Mouse (Mus musculus) adrenal gland, adult 18-20 months (tissue): Measurements from ENCODE around the gene Zfp39. TPM values are rescaled to one million over a fixed set of nuclear protein-coding genes. Genes with fewer than 3 reads are reported as not detected.

Source experiments
- DNase-seq, 2 experiments: peaks; one replicate each; pipeline ENCODE4 v3.0.0; 2021 to 2022; ENCODE audit warnings: low spot score in 2 of 2
- long read RNA-seq, 2 experiments: library from polyadenylated mRNA; stranded (forward); transcript quantifications; one replicate each; pipeline ENCODE4 v2.0.0; 2021
- total RNA-seq, 2 experiments: library from RNA; stranded (reverse); gene quantifications; 1 replicate in 1 of 2; 2 replicates in 1 of 2; pipeline ENCODE4 v1.2.3; 2021

Gene Zfp39
- 1 to 10 TPM; 3.3 to 4.1 TPM for total RNA-seq
- long read RNA-seq, experiment 1, partial matches to known transcripts: 0 of 4 reads
- long read RNA-seq, experiment 1, other reads (novel, unspliced or antisense): 0 of 4 reads
- long read RNA-seq, experiment 2, partial matches to known transcripts: 0 of 6 reads
- long read RNA-seq, experiment 2, other reads (novel, unspliced or antisense): 2 of 6 reads

GRCm38 (mm10) chr11:58903511-58904409 is at the start of gene Zfp39:
TSS of gene Zfp39 (minus strand) at chr11:58904225.
- DNase-seq: peak; percentile 96

GRCm38 (mm10) chr11:58953351-58954169 is 49.5 kb upstream of the Zfp39 start:
- peak; percentile 28 to 37 for DNase-seq

GRCm38 (mm10) chr11:58951210-58951609 is 47.2 kb upstream of the Zfp39 start:
- no peak for DNase-seq

- DNase-seq: no peak
Measured at GRCm38 (mm10) chr11:58949480-58950431, 45.7 kb upstream of the Zfp39 start.

- peak; percentile 30 to 48 for DNase-seq
Measured at GRCm38 (mm10) chr11:58948542-58949479, 44.8 kb upstream of the Zfp39 start, which contains the start of gene Hist3h2ba. TSS of gene Hist3h2ba (plus strand) at chr11:58948920.

- DNase-seq: no peak
Measured at GRCm38 (mm10) chr11:58947798-58948528, 43.9 kb upstream of the Zfp39 start.

GRCm38 (mm10) chr11:58947306-58947705 is 43.3 kb upstream of the Zfp39 start:
- DNase-seq: no peak

- no peak for DNase-seq
Measured at GRCm38 (mm10) chr11:58944136-58944535, 40.1 kb upstream of the Zfp39 start.

GRCm38 (mm10) chr11:58939088-58939439 is 35.0 kb upstream of the Zfp39 start:
- no peak for DNase-seq

- DNase-seq: peak; percentile 90 to 91
Measured at GRCm38 (mm10) chr11:58938322-58939087, 34.5 kb upstream of the Zfp39 start, which contains the start of gene Rnf187. TSS of gene Rnf187 (minus strand) at chr11:58938916.

GRCm38 (mm10) chr11:58937909-58938308 is 33.9 kb upstream of the Zfp39 start:
- no peak for DNase-seq

- no peak for DNase-seq
Measured at GRCm38 (mm10) chr11:58931576-58931975, 27.6 kb upstream of the Zfp39 start.

GRCm38 (mm10) chr11:58930254-58930653 is 26.2 kb upstream of the Zfp39 start:
- no peak for DNase-seq

GRCm38 (mm10) chr11:58929641-58930040 is 25.6 kb upstream of the Zfp39 start:
- no peak for DNase-seq

- DNase-seq: no peak
Measured at GRCm38 (mm10) chr11:58929055-58929454, 25.0 kb upstream of the Zfp39 start.

- DNase-seq: peak; percentile 44 to 64
Measured at GRCm38 (mm10) chr11:58927790-58928651, 24.0 kb upstream of the Zfp39 start.

GRCm38 (mm10) chr11:58927053-58927452 is 23.0 kb upstream of the Zfp39 start:
- no peak for DNase-seq
